Mouse (Mus musculus): ENCODE results near the gene Tas2r107.
"Not testable (repeated sequence)": the region's sequence is repeated elsewhere in the genome, so short reads cannot be mapped to it uniquely, and the experiment has no call there.

Gene Tas2r107

GRCm38 (mm10) chr6:131660049-131660448 lies at the start of gene Tas2r107:
Gene Tas2r107, minus strand, starts transcription at chr6:131660149.
- DNase-seq (ENCODE audit: low read depth, low spot score) = no peak

GRCm38 (mm10) chr6:131689963-131690362 lies 30.0 kb upstream of the Tas2r107 start, which contains the start of gene Tas2r114:
Gene Tas2r114, minus strand, starts transcription at chr6:131690063.
- DNase-seq (ENCODE audit: low read depth, low spot score) = no peak

GRCm38 (mm10) chr6:131687395-131687794 lies 27.4 kb upstream of the Tas2r107 start, which contains the start of gene Tas2r105:
Gene Tas2r105, minus strand, starts transcription at chr6:131687495.
- no peak for DNase-seq (ENCODE audit: low read depth, low spot score)

GRCm38 (mm10) chr6:131685644-131686043 lies 25.7 kb upstream of the Tas2r107 start, which contains the start of gene Tas2r104:
Gene Tas2r104, minus strand, starts transcription at chr6:131685744.
- DNase-seq (ENCODE audit: low read depth, low spot score) = no peak

GRCm38 (mm10) chr6:131678786-131679185 lies 18.8 kb upstream of the Tas2r107 start, which contains the start of gene Tas2r106:
Gene Tas2r106, minus strand, starts transcription at chr6:131678886.
- DNase-seq (ENCODE audit: low read depth, low spot score) = no peak

- no peak for DNase-seq (ENCODE audit: low read depth, low spot score)
Measured at GRCm38 (mm10) chr6:131630812-131631211, 29.1 kb downstream of the Tas2r107 start, which contains the start of gene Tas2r130. Gene Tas2r130, minus strand, starts transcription at chr6:131630912.

- not testable (repeated sequence) for DNase-seq (ENCODE audit: low read depth, low spot score)
Measured at GRCm38 (mm10) chr6:131609956-131610355, 50.0 kb downstream of the Tas2r107 start.

Data from CD4-positive helper T cell, adult 2 months (primary cell).